Mouse (Mus musculus) kidney, embryonic 15.5 days (tissue): Measurements from ENCODE around the gene M6pr. TPM values are rescaled to one million over a fixed set of nuclear protein-coding genes. Genes with fewer than 3 reads are reported as not detected.
A peak's percentile ranks its signal among the peaks of the same experiment; 100 is the strongest.

Experiments used
- ATAC-seq: fragments of 200-750 bp; cut with Nextera tagmentation; replicated peaks from 2 replicates; pipeline ENCODE4 v1.8.0; 2017; ENCODE audit warnings: moderate TSS enrichment; ENCODE audit not compliant: low FRiP score
- H3K27ac ChIP-seq: fragments of 300-500 bp; sonication (generic); 2 replicates; pipeline ENCODE4 v1.5.1; 2015; ENCODE audit warnings: mild to moderate bottlenecking, inconsistent platforms
- H3K27me3 ChIP-seq: fragments of 300-500 bp; sonication (generic); 2 replicates; pipeline ENCODE4 v1.6.1; 2015; ENCODE audit warnings: inconsistent platforms
- H3K36me3 ChIP-seq: fragments of 300-500 bp; sonication (generic); 2 replicates; pipeline ENCODE4 v1.6.1; 2015; ENCODE audit warnings: inconsistent platforms
- H3K4me1 ChIP-seq: fragments of 300-500 bp; sonication (generic); 2 replicates; pipeline ENCODE4 v1.6.1; 2015; ENCODE audit warnings: inconsistent platforms
- H3K4me2 ChIP-seq: fragments of 300-500 bp; sonication (generic); 2 replicates; pipeline ENCODE4 v1.6.1; 2015; ENCODE audit warnings: moderate library complexity, mild to moderate bottlenecking, inconsistent platforms
- H3K4me3 ChIP-seq: fragments of 300-500 bp; sonication (generic); replicated peaks from 2 replicates; pipeline ENCODE4 v1.5.1; 2015; ENCODE audit warnings: mild to moderate bottlenecking, inconsistent platforms
- H3K9ac ChIP-seq: fragments of 300-500 bp; sonication (generic); 2 replicates; pipeline ENCODE4 v1.6.1; 2015; ENCODE audit warnings: mild to moderate bottlenecking, inconsistent platforms
- H3K9me3 ChIP-seq: fragments of 300-500 bp; sonication (generic); replicated peaks from 2 replicates; pipeline ENCODE4 v1.6.1; 2016; ENCODE audit warnings: inconsistent platforms
- WGBS: fragments of 180-500 bp; shearing (Covaris S2); methylation state at CpG from one replicate; pipeline ENCODE4 v1.1.7; 2015; ENCODE audit warnings: mixed read lengths; 5-methylcytosine and 5-hydroxymethylcytosine counted together
- polyA plus RNA-seq: library from polyadenylated mRNA; unstranded; fragments of >200 nt; fragmentation: Nextera tagmentation; extraction: Ambion mirVana; gene quantifications from 2 replicates; pipeline ENCODE4 v1.2.1, GENCODE M21; 2015

The M6pr gene
- polyA plus RNA-seq, 1 experiment from 2014 or later = 113 TPM

DNA sequence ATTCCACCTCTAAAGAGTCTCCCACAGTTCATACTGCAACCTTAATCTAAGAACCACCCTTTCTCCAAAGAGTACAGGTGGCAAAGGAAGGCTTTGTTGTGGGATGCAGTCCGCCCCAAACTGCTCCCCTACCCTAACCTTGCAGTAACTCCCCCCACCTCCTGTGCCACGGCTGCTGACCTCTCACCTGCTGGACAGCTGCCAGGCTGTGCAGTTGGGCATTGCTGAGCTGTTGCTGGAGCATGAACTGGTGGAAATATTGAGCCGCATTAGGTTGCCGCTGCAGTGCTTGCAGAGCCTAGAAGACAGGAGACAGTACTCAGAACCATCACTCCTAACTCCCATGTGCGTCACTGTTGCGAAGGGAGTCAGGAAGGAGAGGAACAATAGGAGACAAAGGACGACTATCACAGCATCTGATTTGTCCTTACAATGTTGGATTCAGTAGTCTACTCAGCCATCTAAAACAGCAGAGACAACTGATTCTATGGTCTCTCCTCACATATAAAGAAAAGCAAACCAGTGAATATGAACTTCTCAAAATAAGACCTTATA, 26.3 kb downstream of the M6pr start:
- no peak for ATAC-seq
- H3K27ac ChIP-seq = no peak overlapping the region
- 75% methylated on average over 7 of the region's 7 CpGs for WGBS
- no peaks in the 10 kb centered on the region for H3K27me3 ChIP-seq
- H3K9me3 ChIP-seq = no peaks in the 10 kb centered on the region
- no peak overlapping the region for H3K4me2 ChIP-seq
- no peak overlapping the region for H3K4me3 ChIP-seq
- H3K9ac ChIP-seq = no peak overlapping the region
- H3K36me3 ChIP-seq = peaks cover 66% of the 10 kb centered on the region
- H3K4me1 ChIP-seq = peaks cover 14% of the 10 kb centered on the region

DNA sequence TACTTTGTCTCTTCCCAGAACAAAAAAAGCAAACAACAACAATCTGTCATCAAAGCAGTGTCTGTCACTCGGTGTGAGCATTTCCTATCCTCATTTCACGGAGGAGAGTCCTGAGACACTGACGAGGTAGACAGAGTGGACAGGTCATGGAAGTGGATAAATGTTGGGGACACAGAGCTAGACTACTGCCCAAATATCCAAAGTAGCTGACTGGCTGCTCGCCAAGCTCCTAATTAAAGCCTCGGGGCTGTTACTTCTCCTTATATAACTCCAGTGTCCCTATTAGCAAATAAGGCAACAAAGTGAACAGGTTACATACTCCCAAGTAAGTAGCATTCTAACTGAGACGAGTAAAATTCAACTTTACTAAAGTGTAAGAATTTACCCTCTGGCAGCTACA, 29.0 kb downstream of the M6pr start:
- Histone ChIP-seq H3K4me1 (peaks cover 26% of the 10 kb centered on the region), H3K4me3 (no peak overlapping the region), H3K27me3 (no peaks in the 10 kb centered on the region), H3K36me3 (peaks cover 42% of the 10 kb centered on the region), H3K4me2 (no peak overlapping the region), H3K9me3 (no peaks in the 10 kb centered on the region), H3K9ac (no peak overlapping the region), H3K27ac (no peak overlapping the region)
- ATAC-seq = no peak
- 51% methylated on average over 6 of the region's 6 CpGs for WGBS

DNA sequence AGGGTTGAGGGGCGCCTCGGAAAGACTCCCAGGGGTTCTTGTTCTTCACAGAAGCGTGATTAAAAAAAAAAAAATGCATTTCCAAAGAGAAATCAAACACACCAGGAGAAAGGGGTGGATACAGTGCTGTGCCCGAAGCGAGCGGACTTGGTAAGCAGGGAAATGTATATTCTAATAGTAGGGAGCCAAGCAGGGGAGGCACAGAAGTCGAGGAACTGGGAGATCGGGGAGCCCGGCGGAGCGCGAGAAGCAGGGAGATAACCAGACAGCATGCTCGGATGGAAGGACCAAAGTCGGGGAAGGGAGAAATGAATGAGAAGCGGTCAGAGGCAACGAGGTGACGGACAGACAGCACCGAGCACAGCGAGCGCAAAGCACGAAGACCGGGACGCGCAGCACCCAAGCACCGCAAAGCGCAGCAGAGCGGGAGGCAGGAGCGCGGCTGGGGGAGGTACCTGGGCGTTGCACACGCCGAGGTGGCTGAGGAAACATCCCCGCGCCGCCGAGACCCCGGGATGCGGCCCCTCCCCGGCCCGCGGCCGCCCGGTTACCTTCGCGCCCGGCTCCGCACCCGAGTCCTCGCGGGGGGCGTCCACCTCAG, 30.6 kb downstream of the M6pr start:
- Histone ChIP-seq H3K4me1 (peaks cover 31% of the 10 kb centered on the region), H3K27me3 (no peaks in the 10 kb centered on the region), H3K36me3 (peaks cover 26% of the 10 kb centered on the region), H3K27ac (peak overlapping the region; percentile 97), H3K9ac (peak overlapping the region; percentile 69), H3K4me3 (peak overlapping the region; percentile 76), H3K9me3 (no peaks in the 10 kb centered on the region), H3K4me2 (peak overlapping the region; percentile 68)
- WGBS = under 1% methylated on average over 39 of the region's 51 CpGs
- ATAC-seq = peak; percentile 87

DNA sequence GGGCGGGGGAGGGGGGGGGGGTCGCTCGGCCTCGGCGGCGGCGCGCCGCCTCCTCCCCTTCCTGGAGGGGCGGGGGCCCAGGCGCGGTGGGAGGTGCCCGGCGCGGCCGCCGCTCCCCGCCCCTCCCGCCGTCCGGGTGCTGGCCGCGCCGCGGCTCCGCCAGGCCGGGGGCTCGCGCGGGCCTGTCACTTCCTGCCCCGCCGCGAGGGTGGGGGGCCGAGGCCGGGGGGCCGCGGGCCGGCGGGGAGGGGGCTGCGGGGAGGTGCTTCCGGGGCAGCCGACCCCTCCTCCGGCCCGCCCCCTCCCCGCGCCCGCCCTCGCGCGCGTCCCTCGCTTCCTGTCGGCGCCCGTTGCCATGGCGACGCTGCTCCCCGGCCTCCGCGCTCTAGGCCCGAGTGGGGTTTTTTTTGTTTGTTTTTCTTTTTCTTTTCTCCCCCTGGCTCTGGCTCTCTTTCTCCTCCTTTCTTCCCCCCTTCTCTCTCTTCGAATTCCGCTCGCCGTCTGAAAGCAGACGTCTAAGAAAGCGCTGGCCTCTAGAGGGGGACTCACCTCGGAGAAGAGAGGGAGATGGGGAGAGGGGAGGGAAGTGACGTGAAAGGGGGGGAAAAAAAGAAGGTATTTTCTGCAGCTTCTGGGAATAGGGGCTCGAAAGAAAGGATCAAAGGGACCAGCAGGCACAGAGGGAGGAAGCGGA, 31.3 kb downstream of the M6pr start:
- H3K4me3 ChIP-seq = peak overlapping the region; percentile 76
- under 1% methylated on average over 39 of the region's 71 CpGs for WGBS
- H3K27me3 ChIP-seq = no peaks in the 10 kb centered on the region
- H3K4me1 ChIP-seq = peaks cover 37% of the 10 kb centered on the region
- H3K27ac ChIP-seq = peak overlapping the region; percentile 97
- peaks cover 20% of the 10 kb centered on the region for H3K36me3 ChIP-seq
- H3K9me3 ChIP-seq = no peaks in the 10 kb centered on the region
- peak overlapping the region; percentile 69 for H3K9ac ChIP-seq
- peak overlapping the region; percentile 68 for H3K4me2 ChIP-seq
- peak; percentile 90 for ATAC-seq

DNA sequence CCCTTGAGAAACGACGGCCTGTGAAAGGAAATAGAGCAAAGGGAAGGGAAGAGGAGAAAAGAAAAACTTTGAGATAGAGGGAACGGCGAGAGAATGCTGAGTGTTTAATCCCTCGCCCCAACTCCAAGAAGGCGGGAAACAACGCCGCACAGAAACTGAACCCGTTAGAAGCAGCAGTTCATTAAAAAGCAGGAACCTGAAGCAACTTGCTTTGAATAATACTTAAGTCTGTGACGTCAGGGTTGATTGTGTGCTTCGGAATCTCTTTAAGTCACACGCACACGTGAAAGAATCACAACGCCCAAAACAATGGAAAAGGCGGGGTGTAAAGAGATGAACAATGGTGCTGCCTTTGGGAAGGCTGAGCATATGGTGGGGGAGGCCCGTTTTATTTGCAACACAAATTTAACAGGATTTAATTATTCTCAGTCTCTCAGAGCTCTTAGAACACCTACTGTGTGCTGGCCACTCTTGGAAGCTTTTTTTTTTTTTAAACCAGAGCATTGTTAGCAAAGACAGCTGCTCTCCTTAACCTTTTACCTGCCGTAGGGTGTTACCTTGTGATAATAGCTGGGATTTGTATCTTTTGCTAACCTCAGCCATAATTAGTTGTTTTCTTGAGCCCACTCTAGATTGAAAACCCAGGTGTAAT, 32.0 kb downstream of the M6pr start, which contains the start of gene Phc1:
TSS of gene Phc1 (minus strand) at position 213 of the 652 bp plus-strand sequence.
- H3K4me2 ChIP-seq = peak within 1 kb of the TSS; percentile 68
- peak; percentile 10; the same call in 1 of the 2 replicates for ATAC-seq
- peaks cover 13% of the 10 kb centered on the region for H3K36me3 ChIP-seq
- H3K4me1 ChIP-seq = peaks cover 41% of the 10 kb centered on the region
- peak within 1 kb of the TSS; percentile 97 for H3K27ac ChIP-seq
- WGBS = under 1% methylated on average over 17 of the region's 17 CpGs
- H3K27me3 ChIP-seq = no peaks in the 10 kb centered on the region
- peak within 1 kb of the TSS; percentile 76 for H3K4me3 ChIP-seq
- peak within 1 kb of the TSS; percentile 69 for H3K9ac ChIP-seq
- H3K9me3 ChIP-seq = no peaks in the 10 kb centered on the region

DNA sequence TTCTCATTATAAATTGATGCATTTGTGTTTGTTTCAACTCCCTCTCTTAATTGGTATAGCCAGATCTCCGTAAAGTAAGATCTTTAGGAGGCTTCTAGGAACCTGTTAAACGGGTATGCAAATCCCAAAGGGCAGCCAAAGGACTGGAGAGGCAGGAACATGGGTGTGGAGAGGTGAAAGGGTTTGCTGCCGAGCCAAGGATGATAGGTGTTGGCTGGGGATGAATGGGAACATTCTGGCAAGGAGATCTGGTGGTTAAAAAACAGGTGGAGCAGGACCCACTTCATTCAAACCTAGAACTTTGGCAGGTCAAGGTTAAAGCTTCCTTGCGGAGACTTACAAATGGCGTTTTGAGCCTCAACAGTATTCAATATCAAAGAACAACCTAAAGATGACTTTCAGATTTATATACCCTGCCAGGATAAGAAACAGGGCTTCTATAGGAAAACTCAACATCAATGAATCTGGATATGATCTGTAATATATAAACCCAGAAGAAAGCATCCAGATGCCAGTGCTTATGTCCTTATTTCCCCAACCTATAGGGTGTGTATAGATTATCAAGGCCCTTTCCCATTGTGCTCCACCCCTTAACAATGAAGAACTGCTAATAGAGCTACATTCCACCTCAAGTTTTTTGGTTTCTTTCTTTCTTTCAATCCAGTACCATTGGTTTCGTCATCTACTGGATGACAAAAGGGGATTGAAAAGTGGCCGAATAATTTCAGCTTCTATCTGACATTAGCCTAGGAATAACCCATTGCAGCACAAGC, 32.7 kb downstream of the M6pr start:
- Histone ChIP-seq H3K9me3 (no peaks in the 10 kb centered on the region), H3K4me3 (no peak overlapping the region), H3K36me3 (peaks cover 6% of the 10 kb centered on the region), H3K27ac (no peak overlapping the region), H3K4me2 (peak overlapping the region; percentile 68; the same call in 1 of the 2 replicates), H3K4me1 (peaks cover 44% of the 10 kb centered on the region), H3K9ac (no peak overlapping the region), H3K27me3 (no peaks in the 10 kb centered on the region)
- 41% methylated on average over 7 of the region's 7 CpGs for WGBS
- no peak for ATAC-seq

DNA sequence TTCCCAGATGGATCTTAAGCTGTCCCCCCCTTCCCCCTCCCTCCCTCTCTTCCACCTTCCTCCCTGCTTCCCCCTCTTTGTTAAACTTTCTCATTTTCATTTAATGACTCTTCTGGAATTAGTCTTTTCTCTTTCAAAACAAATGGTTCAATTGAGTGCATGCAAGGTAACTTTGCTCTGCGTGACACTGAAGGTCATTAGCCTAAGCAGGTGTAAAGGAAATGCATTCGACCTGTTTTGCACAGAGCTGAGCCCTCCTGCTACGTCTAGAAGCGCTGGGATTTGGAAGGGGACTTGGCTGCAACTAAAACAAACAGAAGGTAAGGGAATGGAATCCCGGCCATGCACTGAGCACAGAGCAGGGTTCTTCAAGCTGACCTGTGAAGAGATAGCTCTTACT, 33.6 kb downstream of the M6pr start:
- H3K9ac ChIP-seq = no peak overlapping the region
- no peak overlapping the region for H3K4me3 ChIP-seq
- no peak for ATAC-seq
- H3K36me3 ChIP-seq = no peaks in the 10 kb centered on the region
- H3K4me1 ChIP-seq = peaks cover 44% of the 10 kb centered on the region
- no peak overlapping the region for H3K27ac ChIP-seq
- no peaks in the 10 kb centered on the region for H3K27me3 ChIP-seq
- WGBS = 31% methylated on average over 5 of the region's 5 CpGs
- no peak overlapping the region for H3K4me2 ChIP-seq
- no peaks in the 10 kb centered on the region for H3K9me3 ChIP-seq

DNA sequence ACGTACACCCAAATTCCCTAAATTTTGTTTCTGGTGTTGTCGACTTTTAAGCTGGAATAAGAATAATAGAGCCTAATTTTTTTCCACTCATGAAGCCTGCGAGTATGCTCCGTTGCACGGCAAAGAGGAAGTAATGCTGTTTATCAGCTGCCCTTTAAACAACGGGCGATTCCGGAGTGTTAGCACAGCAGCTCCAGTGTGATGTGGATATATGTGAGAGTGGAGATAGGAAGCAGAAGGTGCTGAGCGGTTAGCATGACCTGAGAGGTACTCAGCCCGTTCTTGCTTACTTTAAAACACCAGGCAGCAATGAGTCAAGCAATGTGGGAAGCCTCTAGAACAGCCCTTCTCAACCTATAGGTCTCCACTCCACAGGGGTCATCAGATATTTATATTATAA, 35.2 kb downstream of the M6pr start:
- H3K27ac ChIP-seq = no peak overlapping the region
- ATAC-seq = no peak
- WGBS = 41% methylated on average over 10 of the region's 10 CpGs

DNA sequence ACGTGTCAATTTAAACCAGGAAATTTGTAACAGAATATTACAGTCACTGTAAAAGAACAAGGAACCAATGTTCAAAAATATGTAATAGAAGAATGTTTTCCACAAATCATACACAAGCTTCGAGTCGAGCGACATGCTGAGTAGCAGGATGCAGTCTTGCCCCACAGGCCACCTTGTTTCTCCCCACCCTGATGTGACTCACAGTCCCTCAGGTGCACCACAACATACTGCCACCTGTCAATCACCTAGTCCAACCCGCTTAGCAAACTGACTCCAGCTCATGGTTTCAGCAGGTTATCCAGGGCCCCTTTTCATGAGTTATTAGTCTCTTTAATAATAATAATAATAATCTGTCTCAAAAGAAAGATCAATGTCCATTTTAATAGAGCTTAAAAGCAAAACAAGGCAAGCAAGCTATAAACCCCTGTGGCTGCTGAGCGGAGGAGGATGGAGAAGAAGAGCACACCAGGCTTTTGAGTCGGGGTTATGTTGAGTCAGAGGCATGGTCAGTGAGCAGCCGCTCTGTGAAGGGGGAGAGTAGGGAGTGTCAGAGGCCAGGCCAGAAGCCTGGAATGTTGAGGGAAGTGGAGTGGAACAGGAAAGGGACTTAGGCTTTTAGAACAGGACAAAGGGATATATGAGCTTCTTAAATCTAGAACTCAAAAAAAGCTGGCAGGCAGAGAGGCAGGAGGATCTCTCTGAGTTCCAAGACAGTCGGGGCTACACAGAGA, 36.0 kb downstream of the M6pr start:
- Histone ChIP-seq H3K4me1 (peaks cover 30% of the 10 kb centered on the region), H3K9me3 (no peaks in the 10 kb centered on the region), H3K36me3 (no peaks in the 10 kb centered on the region), H3K9ac (no peak overlapping the region), H3K27ac (peak overlapping the region; percentile 65; the same call in 1 of the 2 replicates), H3K4me2 (no peak overlapping the region), H3K27me3 (no peaks in the 10 kb centered on the region), H3K4me3 (no peak overlapping the region)
- ATAC-seq = peak; percentile 68
- WGBS = 38% methylated on average over 9 of the region's 9 CpGs

More for the DNA sequence above, 35.2 kb downstream of the M6pr start:
- Histone ChIP-seq H3K4me2 (no peak overlapping the region), H3K4me3 (no peak overlapping the region), H3K4me1 (peaks cover 34% of the 10 kb centered on the region), H3K9me3 (no peaks in the 10 kb centered on the region), H3K9ac (no peak overlapping the region), H3K36me3 (no peaks in the 10 kb centered on the region), H3K27me3 (no peaks in the 10 kb centered on the region)

DNA sequence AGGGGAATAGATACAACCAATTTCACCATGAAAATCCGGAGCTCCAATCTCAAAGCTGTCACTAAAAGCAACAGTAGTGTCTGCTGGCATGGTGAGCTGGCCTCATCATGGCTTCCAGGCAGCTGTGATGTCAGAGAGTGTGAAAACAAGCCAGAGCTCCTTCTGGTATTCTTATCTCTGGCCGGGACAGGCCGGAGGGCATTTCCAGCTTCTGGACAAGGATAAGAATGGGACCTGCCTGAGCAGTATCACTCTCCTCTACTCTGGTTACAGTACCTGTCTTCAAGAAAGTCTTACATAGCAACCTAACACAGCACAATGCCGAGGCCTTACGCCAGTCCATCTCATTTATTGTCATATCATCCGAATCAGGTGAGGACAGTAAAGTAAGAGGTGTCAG, 37.2 kb downstream of the M6pr start:
- H3K9ac ChIP-seq = no peak overlapping the region
- no peak overlapping the region for H3K27ac ChIP-seq
- no peak for ATAC-seq
- 88% methylated on average over 6 of the region's 6 CpGs for WGBS
- no peak overlapping the region for H3K4me3 ChIP-seq
- H3K4me2 ChIP-seq = no peak overlapping the region
- no peaks in the 10 kb centered on the region for H3K9me3 ChIP-seq
- H3K4me1 ChIP-seq = peaks cover 24% of the 10 kb centered on the region
- H3K36me3 ChIP-seq = no peaks in the 10 kb centered on the region
- H3K27me3 ChIP-seq = no peaks in the 10 kb centered on the region

DNA sequence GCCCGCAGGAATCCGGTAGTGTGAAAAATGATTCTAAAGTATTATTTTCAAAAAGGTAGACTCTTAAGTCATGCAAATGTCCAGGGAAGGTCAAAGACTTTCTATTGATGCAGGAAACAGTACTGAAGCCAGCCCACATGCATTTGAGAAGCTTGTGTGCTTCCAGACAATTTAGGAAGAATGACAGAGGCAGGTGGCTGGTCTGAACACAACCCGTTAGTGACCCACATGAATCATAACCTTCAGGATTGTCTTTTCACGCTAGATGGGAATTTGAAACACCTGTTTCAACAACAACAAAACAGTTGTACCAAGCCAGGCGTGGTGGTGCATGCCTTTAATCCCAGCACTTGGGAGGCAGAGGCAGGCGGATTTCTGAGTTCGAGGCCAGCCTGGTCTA, 37.9 kb downstream of the M6pr start:
- H3K4me3 ChIP-seq = no peak overlapping the region
- H3K36me3 ChIP-seq = no peaks in the 10 kb centered on the region
- H3K4me1 ChIP-seq = peaks cover 21% of the 10 kb centered on the region
- ATAC-seq = no peak
- H3K4me2 ChIP-seq = no peak overlapping the region
- no peak overlapping the region for H3K9ac ChIP-seq
- WGBS = 78% methylated on average over 7 of the region's 7 CpGs
- H3K27me3 ChIP-seq = no peaks in the 10 kb centered on the region
- H3K27ac ChIP-seq = no peak overlapping the region
- H3K9me3 ChIP-seq = no peaks in the 10 kb centered on the region
